Mouse (Mus musculus): ENCODE measurements around the gene Bhlhe40. TPM values are rescaled to one million over a fixed set of nuclear protein-coding genes. Genes with fewer than 3 reads are reported as not detected.

Gene Bhlhe40
- total and polyA plus RNA-seq, 3 experiments = 0.48 to 0.76 TPM; not detected in 1

DNA sequence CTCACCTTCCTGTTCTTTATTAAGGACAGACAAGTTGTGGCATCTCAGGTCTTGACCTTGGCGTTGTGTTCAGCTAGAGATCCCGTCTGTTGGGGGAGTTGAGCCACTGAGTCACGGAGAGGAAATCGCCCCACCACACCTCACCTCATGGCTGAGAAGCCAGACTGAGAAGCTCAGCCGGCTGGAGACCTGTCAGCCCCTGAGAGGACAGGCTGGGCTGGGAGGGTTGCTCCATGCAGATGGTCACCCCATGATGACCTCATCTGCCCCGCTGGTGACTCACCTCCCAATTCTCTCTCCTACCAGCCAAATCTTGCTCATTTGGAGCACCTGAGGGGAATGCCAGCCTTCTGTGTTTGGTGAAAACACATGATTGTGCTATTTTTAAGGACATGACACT, 45.5 kb downstream of the Bhlhe40 start:
- peaks cover 2% of the 10 kb centered on the region; the same call in 1 of the 2 replicates for H3K4me1 ChIP-seq (ENCODE audit: insufficient read depth, low read depth, low read length)
- DNase-seq (ENCODE audit: low spot score) = no peak
- ATAC-seq (ENCODE audit: extremely low read depth, insufficient number of reproducible peaks, low FRiP score, poor library complexity, severe bottlenecking) = no peak
- H3K36me3 ChIP-seq (replicated peaks) = no peaks in the 10 kb centered on the region
- no peak overlapping the region for H3K4me3 ChIP-seq (ENCODE audit: low read depth, low read length)
- peaks cover 4% of the 10 kb centered on the region; the same call in 1 of the 2 replicates for H3K27me3 ChIP-seq (ENCODE audit: insufficient read depth, low read length)
- H3K9me3 ChIP-seq (replicated peaks) = no peaks in the 10 kb centered on the region
- TF ChIP-seq POLR2AphosphoS5 (IDR thresholded peaks at IDR 0.05; ENCODE audit: insufficient replicate concordance, low read depth, low read length) (no peak), CTCF (IDR thresholded peaks at IDR 0.05; ENCODE audit: low read depth, low read length) (no peak), GATA1 (IDR thresholded peaks at IDR 0.05; ENCODE audit: borderline replicate concordance, low read length) (no peak), GATA2 (IDR thresholded peaks at IDR 0.05; ENCODE audit: borderline replicate concordance, low read depth, low read length) (no peak), TAL1 (conservative IDR thresholded peaks at IDR 0.05; ENCODE audit: low read depth, low read length) (no peak)

DNA sequence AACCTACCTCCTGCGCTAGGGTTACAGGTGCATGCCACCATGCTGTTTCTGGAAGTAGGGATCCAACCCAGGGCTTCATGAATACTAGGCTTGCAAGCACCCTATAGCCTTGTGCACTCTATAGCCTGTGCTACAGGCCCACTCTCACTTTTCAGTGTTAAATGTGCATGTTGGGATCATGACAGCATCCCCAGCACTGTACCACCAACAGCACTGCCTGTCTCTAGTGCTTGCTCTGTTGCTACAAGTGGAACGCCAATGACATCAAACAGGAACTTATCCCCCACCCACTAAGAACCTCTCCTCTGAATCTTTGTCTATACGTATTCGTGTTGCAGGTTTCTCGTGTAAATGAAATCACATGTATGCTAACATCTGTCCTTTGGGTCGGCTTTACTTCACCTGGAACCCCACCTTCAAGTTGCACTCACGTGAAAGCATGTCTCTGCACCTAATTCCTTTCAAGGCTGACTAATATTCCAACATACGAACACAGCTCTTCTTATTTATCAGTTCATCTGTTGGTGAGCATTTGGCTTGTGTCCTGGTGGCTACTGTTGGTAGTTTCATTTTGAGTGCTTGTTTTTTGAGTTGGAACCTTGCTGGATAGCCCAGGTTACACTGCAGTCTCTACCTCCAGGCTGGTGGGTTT, 46.7 kb downstream of the Bhlhe40 start:
- TF ChIP-seq CTCF (IDR thresholded peaks at IDR 0.05; ENCODE audit: low read depth, low read length) (no peak), TAL1 (conservative IDR thresholded peaks at IDR 0.05; ENCODE audit: low read depth, low read length) (no peak), POLR2AphosphoS5 (IDR thresholded peaks at IDR 0.05; ENCODE audit: insufficient replicate concordance, low read depth, low read length) (no peak), GATA1 (IDR thresholded peaks at IDR 0.05; ENCODE audit: borderline replicate concordance, low read length) (no peak), GATA2 (IDR thresholded peaks at IDR 0.05; ENCODE audit: borderline replicate concordance, low read depth, low read length) (no peak)
- ATAC-seq (ENCODE audit: extremely low read depth, insufficient number of reproducible peaks, low FRiP score, poor library complexity, severe bottlenecking) = no peak
- Histone ChIP-seq H3K4me3 (ENCODE audit: low read depth, low read length) (no peak overlapping the region), H3K36me3 (replicated peaks) (no peaks in the 10 kb centered on the region), H3K9me3 (replicated peaks) (no peaks in the 10 kb centered on the region), H3K27me3 (ENCODE audit: insufficient read depth, low read length) (peaks cover 4% of the 10 kb centered on the region; the same call in 1 of the 2 replicates), H3K4me1 (ENCODE audit: insufficient read depth, low read depth, low read length) (peaks cover 2% of the 10 kb centered on the region; the same call in 1 of the 2 replicates)
- DNase-seq (ENCODE audit: low spot score) = no peak

DNA sequence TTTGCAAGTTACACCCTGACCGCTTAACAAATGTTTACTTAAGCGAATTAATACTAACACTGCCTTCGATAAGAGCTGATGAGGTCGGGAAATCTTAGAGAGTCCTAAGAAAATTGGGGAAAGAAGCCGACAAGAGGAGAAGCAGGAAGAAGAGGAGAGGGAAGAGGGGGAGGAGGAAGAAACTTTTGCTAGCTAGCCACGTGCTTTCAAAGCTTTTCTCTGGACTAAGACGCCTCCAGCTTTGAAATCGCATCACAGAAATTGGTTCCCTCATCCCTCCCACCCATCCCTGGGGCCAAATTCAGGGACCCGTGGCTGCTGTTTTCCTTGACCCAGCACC, 48.7 kb downstream of the Bhlhe40 start:
- H3K4me3 ChIP-seq (ENCODE audit: low read depth, low read length) = no peak overlapping the region
- H3K27me3 ChIP-seq (ENCODE audit: insufficient read depth, low read length) = peaks cover 4% of the 10 kb centered on the region; the same call in 1 of the 2 replicates
- TF ChIP-seq TAL1 (conservative IDR thresholded peaks at IDR 0.05; ENCODE audit: low read depth, low read length) (no peak), POLR2AphosphoS5 (IDR thresholded peaks at IDR 0.05; ENCODE audit: insufficient replicate concordance, low read depth, low read length) (no peak), GATA2 (IDR thresholded peaks at IDR 0.05; ENCODE audit: borderline replicate concordance, low read depth, low read length) (no peak), GATA1 (IDR thresholded peaks at IDR 0.05; ENCODE audit: borderline replicate concordance, low read length) (no peak), CTCF (IDR thresholded peaks at IDR 0.05; ENCODE audit: low read depth, low read length) (no peak)
- ATAC-seq (ENCODE audit: extremely low read depth, insufficient number of reproducible peaks, low FRiP score, poor library complexity, severe bottlenecking) (no peak), DNase-seq (ENCODE audit: low spot score) (no peak)
- H3K4me1 ChIP-seq (ENCODE audit: insufficient read depth, low read depth, low read length) = peaks cover 2% of the 10 kb centered on the region; the same call in 1 of the 2 replicates
- no peaks in the 10 kb centered on the region for H3K36me3 ChIP-seq (replicated peaks)
- no peaks in the 10 kb centered on the region for H3K9me3 ChIP-seq (replicated peaks)

DNA sequence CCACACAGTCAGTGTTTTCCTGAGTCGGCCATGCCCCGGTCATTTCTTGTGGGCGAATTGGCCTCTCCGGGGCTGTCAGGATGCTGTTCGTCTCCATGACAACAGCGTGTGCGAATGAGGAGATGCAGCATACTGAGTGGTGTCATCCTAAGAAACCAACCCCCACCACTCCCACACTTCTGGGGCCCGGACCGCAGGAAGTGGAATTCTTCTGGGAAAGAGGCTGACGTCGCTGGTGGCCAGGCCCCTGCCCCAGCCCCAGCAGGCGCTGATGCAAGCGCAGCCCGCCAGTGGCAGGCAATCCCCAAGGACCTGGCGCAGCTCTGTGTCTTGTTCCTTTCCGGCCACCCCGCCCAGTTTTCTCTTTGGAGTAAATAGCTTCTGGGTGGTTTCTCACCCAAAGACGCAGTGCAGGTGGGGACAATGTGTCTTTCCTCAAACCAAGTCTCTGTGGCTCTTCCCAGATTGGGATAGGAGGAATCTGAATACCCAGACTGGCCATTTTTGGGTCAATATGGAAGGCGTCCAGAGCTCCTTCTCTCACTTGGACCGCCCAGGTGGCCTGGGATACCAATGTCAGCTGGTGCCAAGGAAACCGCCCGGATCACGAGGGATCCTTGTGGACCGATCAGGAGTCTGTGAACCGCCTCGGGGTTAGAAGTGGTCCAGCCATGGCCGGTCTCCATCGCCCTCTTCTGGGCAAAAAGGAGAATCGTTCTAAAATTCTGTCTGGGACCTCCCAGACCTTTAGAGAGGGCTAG, 49.2 kb downstream of the Bhlhe40 start:
- DNase-seq (ENCODE audit: low spot score) (peak; percentile 34), ATAC-seq (ENCODE audit: extremely low read depth, insufficient number of reproducible peaks, low FRiP score, poor library complexity, severe bottlenecking) (peak; percentile 22; the same call in 1 of the 2 replicates)
- Histone ChIP-seq H3K4me3 (ENCODE audit: low read depth, low read length) (no peak overlapping the region), H3K27me3 (ENCODE audit: insufficient read depth, low read length) (peaks cover 4% of the 10 kb centered on the region; the same call in 1 of the 2 replicates), H3K4me1 (ENCODE audit: insufficient read depth, low read depth, low read length) (peaks cover 1% of the 10 kb centered on the region; the same call in 1 of the 2 replicates), H3K9me3 (replicated peaks) (no peaks in the 10 kb centered on the region), H3K36me3 (replicated peaks) (no peaks in the 10 kb centered on the region)
- TF ChIP-seq GATA2 (IDR thresholded peaks at IDR 0.05; ENCODE audit: borderline replicate concordance, low read depth, low read length) (no peak), CTCF (IDR thresholded peaks at IDR 0.05; ENCODE audit: low read depth, low read length) (no peak), GATA1 (IDR thresholded peaks at IDR 0.05; ENCODE audit: borderline replicate concordance, low read length) (no peak), TAL1 (conservative IDR thresholded peaks at IDR 0.05; ENCODE audit: low read depth, low read length) (no peak), POLR2AphosphoS5 (IDR thresholded peaks at IDR 0.05; ENCODE audit: insufficient replicate concordance, low read depth, low read length) (no peak)

DNA sequence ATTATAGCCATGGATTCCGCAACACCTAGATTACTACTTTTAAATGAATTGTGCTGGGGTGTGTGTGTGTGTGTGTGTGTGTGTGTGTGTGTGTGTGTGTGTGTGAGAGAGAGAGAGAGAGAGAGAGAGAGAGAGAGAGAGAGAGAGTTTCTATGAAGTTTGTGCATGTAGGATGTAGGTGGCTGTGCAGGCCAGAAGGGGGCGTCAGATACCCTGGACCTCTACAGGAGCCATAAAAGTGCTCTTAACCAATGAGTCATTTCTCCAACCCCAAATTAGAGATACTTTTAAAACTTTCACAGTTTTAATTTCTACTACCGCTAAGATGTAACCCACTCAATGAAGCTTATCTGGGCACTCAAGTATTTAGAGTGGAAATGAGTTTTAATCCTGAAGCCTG, 50.2 kb downstream of the Bhlhe40 start:
- DNase-seq (ENCODE audit: low spot score) = no peak
- TF ChIP-seq TAL1 (conservative IDR thresholded peaks at IDR 0.05; ENCODE audit: low read depth, low read length) (no peak), GATA1 (IDR thresholded peaks at IDR 0.05; ENCODE audit: borderline replicate concordance, low read length) (no peak), POLR2AphosphoS5 (IDR thresholded peaks at IDR 0.05; ENCODE audit: insufficient replicate concordance, low read depth, low read length) (no peak), CTCF (IDR thresholded peaks at IDR 0.05; ENCODE audit: low read depth, low read length) (no peak), GATA2 (IDR thresholded peaks at IDR 0.05; ENCODE audit: borderline replicate concordance, low read depth, low read length) (no peak)
- H3K4me1 ChIP-seq (ENCODE audit: insufficient read depth, low read depth, low read length) = no peaks in the 10 kb centered on the region
- H3K27me3 ChIP-seq (ENCODE audit: insufficient read depth, low read length) = peaks cover 4% of the 10 kb centered on the region; the same call in 1 of the 2 replicates
- no peaks in the 10 kb centered on the region for H3K36me3 ChIP-seq (replicated peaks)
- no peak overlapping the region for H3K4me3 ChIP-seq (ENCODE audit: low read depth, low read length)
- ATAC-seq (ENCODE audit: extremely low read depth, insufficient number of reproducible peaks, low FRiP score, poor library complexity, severe bottlenecking) = no peak
- H3K9me3 ChIP-seq (replicated peaks) = no peaks in the 10 kb centered on the region

Data from G1E (cell line).